Mouse (Mus musculus): ENCODE results near the gene Dhrs13.

Dhrs13 gene

GRCm38 (mm10) chr11:78031947-78032808 lies at the start of gene Dhrs13:
TSS of gene Dhrs13 (plus strand) at chr11:78032280.
- peak; percentile 87 for DNase-seq (ENCODE audit: low spot score)

- peak; percentile 100 for DNase-seq (ENCODE audit: low spot score)
Measured at GRCm38 (mm10) chr11:77982441-77982905, 49.6 kb upstream of the Dhrs13 start, which contains the start of gene Phf12. TSS of gene Phf12 (plus strand) at chr11:77982754.

GRCm38 (mm10) chr11:77983191-77983936 lies 48.7 kb upstream of the Dhrs13 start:
- peak; percentile 43 for DNase-seq (ENCODE audit: low spot score)

- peak; percentile 59 for DNase-seq (ENCODE audit: low spot score)
Measured at GRCm38 (mm10) chr11:77983937-77984835, 47.9 kb upstream of the Dhrs13 start.

GRCm38 (mm10) chr11:77984836-77985231 lies 47.2 kb upstream of the Dhrs13 start:
- DNase-seq (ENCODE audit: low spot score) = no peak

GRCm38 (mm10) chr11:77985541-77986065 lies 46.5 kb upstream of the Dhrs13 start:
- no peak for DNase-seq (ENCODE audit: low spot score)

GRCm38 (mm10) chr11:77989071-77989690 lies 42.9 kb upstream of the Dhrs13 start:
- no peak for DNase-seq (ENCODE audit: low spot score)

GRCm38 (mm10) chr11:77995556-77995955 lies 36.5 kb upstream of the Dhrs13 start:
- DNase-seq (ENCODE audit: low spot score) = no peak

- DNase-seq (ENCODE audit: low spot score) = no peak
Measured at GRCm38 (mm10) chr11:78006446-78006845, 25.6 kb upstream of the Dhrs13 start.

GRCm38 (mm10) chr11:78019676-78020075 lies 12.4 kb upstream of the Dhrs13 start:
- DNase-seq (ENCODE audit: low spot score) = peak; percentile 54

- DNase-seq (ENCODE audit: low spot score) = peak; percentile 25
Measured at GRCm38 (mm10) chr11:78023607-78024006, 8.5 kb upstream of the Dhrs13 start.

- no peak for DNase-seq (ENCODE audit: low spot score)
Measured at GRCm38 (mm10) chr11:78029240-78029639, 2.8 kb upstream of the Dhrs13 start.

GRCm38 (mm10) chr11:78030600-78030999 lies 1.5 kb upstream of the Dhrs13 start:
- DNase-seq (ENCODE audit: low spot score) = no peak

- DNase-seq (ENCODE audit: low spot score) = no peak
Measured at GRCm38 (mm10) chr11:78031389-78031788, 691 bp upstream of the Dhrs13 start.

- DNase-seq (ENCODE audit: low spot score) = no peak
Measured at GRCm38 (mm10) chr11:78032809-78033195, 722 bp downstream of the Dhrs13 start.

- DNase-seq (ENCODE audit: low spot score) = no peak
Measured at GRCm38 (mm10) chr11:78033931-78034617, 2.0 kb downstream of the Dhrs13 start.

GRCm38 (mm10) chr11:78036791-78037190 lies 4.7 kb downstream of the Dhrs13 start:
- DNase-seq (ENCODE audit: low spot score) = no peak

GRCm38 (mm10) chr11:78037831-78038752 lies 6.0 kb downstream of the Dhrs13 start, which contains the start of gene Flot2:
TSS of gene Flot2 (plus strand) at chr11:78037931.
- no peak for DNase-seq (ENCODE audit: low spot score)

GRCm38 (mm10) chr11:78040878-78041277 lies 8.8 kb downstream of the Dhrs13 start:
- no peak for DNase-seq (ENCODE audit: low spot score)
